Mouse (Mus musculus): ENCODE results near the gene Stxbp3. TPM values are rescaled to one million over a fixed set of nuclear protein-coding genes. Genes with fewer than 3 reads are reported as not detected.
"Not testable (repeated sequence)": the region's sequence is repeated elsewhere in the genome, so short reads cannot be mapped to it uniquely, and the experiment has no call there.

Stxbp3 gene
- total RNA-seq, 2 experiments from 2014 or later: 25.1 to 27.8 TPM

GRCm38 (mm10) chr3:108870631-108871030 lies 30.3 kb upstream of the Stxbp3 start:
- TF ChIP-seq CTCF (conservative IDR thresholded peaks at IDR 0.05): no peak
- DNase-seq (ENCODE audit: low spot score in 2 of 2): no peak

GRCm38 (mm10) chr3:108867449-108867848 lies 27.1 kb upstream of the Stxbp3 start:
- no peak for DNase-seq (ENCODE audit: low spot score in 2 of 2)
- Histone ChIP-seq H3K27ac (no peak overlapping the region), H3K4me3 (no peak overlapping the region)
- no peak for TF ChIP-seq CTCF (conservative IDR thresholded peaks at IDR 0.05)

More at GRCm38 (mm10) chr3:108870631-108871030, 30.3 kb upstream of the Stxbp3 start:
- Histone ChIP-seq H3K4me3 (no peak overlapping the region), H3K27ac (no peak overlapping the region)

GRCm38 (mm10) chr3:108865676-108866075 lies 25.4 kb upstream of the Stxbp3 start:
- TF ChIP-seq CTCF (conservative IDR thresholded peaks at IDR 0.05): no peak
- H3K4me3 ChIP-seq: no peak overlapping the region
- H3K27ac ChIP-seq: no peak overlapping the region
- DNase-seq (ENCODE audit: low spot score in 2 of 2): no peak

- DNase-seq (ENCODE audit: low spot score in 2 of 2): no peak
- no peak for TF ChIP-seq CTCF (conservative IDR thresholded peaks at IDR 0.05)
- H3K27ac ChIP-seq: no peak overlapping the region
- H3K4me3 ChIP-seq: no peak overlapping the region
Observed at GRCm38 (mm10) chr3:108865129-108865528, 24.8 kb upstream of the Stxbp3 start.

GRCm38 (mm10) chr3:108863091-108863490 lies 22.8 kb upstream of the Stxbp3 start:
- no peak for DNase-seq (ENCODE audit: low spot score in 2 of 2)
- no peak overlapping the region for H3K4me3 ChIP-seq
- TF ChIP-seq CTCF (conservative IDR thresholded peaks at IDR 0.05): no peak
- peak overlapping the region; percentile 14; the same call in 1 of the 2 replicates for H3K27ac ChIP-seq

GRCm38 (mm10) chr3:108862282-108862681 lies 22.0 kb upstream of the Stxbp3 start:
- not testable (repeated sequence) for DNase-seq (ENCODE audit: low spot score in 2 of 2); H3K4me3 ChIP-seq; H3K27ac ChIP-seq

- TF ChIP-seq CTCF (conservative IDR thresholded peaks at IDR 0.05): no peak
- Histone ChIP-seq H3K27ac (no peak overlapping the region), H3K4me3 (no peak overlapping the region)
- DNase-seq (ENCODE audit: low spot score in 2 of 2): no peak
Observed at GRCm38 (mm10) chr3:108860786-108861185, 20.5 kb upstream of the Stxbp3 start.

GRCm38 (mm10) chr3:108858231-108858770 lies 18.0 kb upstream of the Stxbp3 start:
- Histone ChIP-seq H3K27ac (peak overlapping the region; percentile 7; the same call in 1 of the 2 replicates), H3K4me3 (no peak overlapping the region; the same call in 1 of the 2 replicates)
- TF ChIP-seq CTCF (conservative IDR thresholded peaks at IDR 0.05): peak; percentile 41
- peak; percentile 23 to 36 for DNase-seq (ENCODE audit: low spot score in 2 of 2)

GRCm38 (mm10) chr3:108857714-108858113 lies 17.4 kb upstream of the Stxbp3 start:
- H3K4me3 ChIP-seq: no peak overlapping the region
- no peak for DNase-seq (ENCODE audit: low spot score in 2 of 2)
- TF ChIP-seq CTCF (conservative IDR thresholded peaks at IDR 0.05): no peak
- H3K27ac ChIP-seq: peak overlapping the region; percentile 7; the same call in 1 of the 2 replicates

- Histone ChIP-seq H3K27ac (peak overlapping the region; percentile 89; the same call in 1 of the 2 replicates), H3K4me3 (no peak overlapping the region)
- no peak for TF ChIP-seq CTCF (conservative IDR thresholded peaks at IDR 0.05)
- no peak for DNase-seq (ENCODE audit: low spot score in 2 of 2)
Observed at GRCm38 (mm10) chr3:108857124-108857470, 16.8 kb upstream of the Stxbp3 start.

- no peak for DNase-seq (ENCODE audit: low spot score in 2 of 2)
- Histone ChIP-seq H3K27ac (peak overlapping the region; percentile 89), H3K4me3 (no peak overlapping the region)
- TF ChIP-seq CTCF (conservative IDR thresholded peaks at IDR 0.05): peak; percentile 41; the same call in 1 of the 2 replicates
Observed at GRCm38 (mm10) chr3:108856386-108857123, 16.2 kb upstream of the Stxbp3 start.

GRCm38 (mm10) chr3:108855864-108856263 lies 15.5 kb upstream of the Stxbp3 start:
- H3K27ac ChIP-seq: peak overlapping the region; percentile 89
- no peak overlapping the region for H3K4me3 ChIP-seq
- TF ChIP-seq CTCF (conservative IDR thresholded peaks at IDR 0.05): no peak
- DNase-seq (ENCODE audit: low spot score in 2 of 2): peak in 1 of 2 experiments; percentile 25

GRCm38 (mm10) chr3:108855371-108855770 lies 15.0 kb upstream of the Stxbp3 start:
- peak; percentile 88 to 92 for DNase-seq (ENCODE audit: low spot score in 2 of 2)
- no peak for TF ChIP-seq CTCF (conservative IDR thresholded peaks at IDR 0.05)
- H3K4me3 ChIP-seq: peak overlapping the region; percentile 27; the same call in 1 of the 2 replicates
- peak overlapping the region; percentile 89 for H3K27ac ChIP-seq

- no peak for TF ChIP-seq CTCF (conservative IDR thresholded peaks at IDR 0.05)
- Histone ChIP-seq H3K4me3 (no peak overlapping the region), H3K27ac (peak overlapping the region; percentile 89)
- DNase-seq (ENCODE audit: low spot score in 2 of 2): no peak
Observed at GRCm38 (mm10) chr3:108853266-108853665, 12.9 kb upstream of the Stxbp3 start.
